Mouse (Mus musculus) limb, embryonic 14.5 days (tissue): ENCODE measurements around the gene Uso1. TPM values are rescaled to one million over a fixed set of nuclear protein-coding genes. Genes with fewer than 3 reads are reported as not detected.
A peak's percentile ranks its signal among the peaks of the same experiment; 100 is the strongest.

Experiments used
- ATAC-seq: fragments of 200-750 bp; cut with Nextera tagmentation; 2 replicates; pipeline ENCODE4 v1.8.0; 2017; ENCODE audit warnings: low read depth, moderate number of reproducible peaks, moderate TSS enrichment; ENCODE audit not compliant: low FRiP score
- DNase-seq: peaks from one replicate; pipeline ENCODE4 v3.0.0-alpha.2; 2015; ENCODE audit warnings: low spot score
- H3K27ac ChIP-seq: fragments of 300-500 bp; sonication (generic); replicated peaks from 2 replicates; pipeline ENCODE4 v1.5.1; 2014; ENCODE audit warnings: low read depth, mild to moderate bottlenecking, low read length, moderate library complexity, mixed read lengths
- H3K27me3 ChIP-seq: fragments of 300-500 bp; sonication (generic); 2 replicates; pipeline ENCODE4 v1.6.1; 2014; ENCODE audit warnings: low read length, mixed read lengths; ENCODE audit not compliant: control insufficient read depth, insufficient read depth
- H3K36me3 ChIP-seq: fragments of 300-500 bp; sonication (generic); 2 replicates; pipeline ENCODE4 v1.6.1; 2014; ENCODE audit warnings: mild to moderate bottlenecking, low read length, moderate library complexity, mixed read lengths; ENCODE audit not compliant: control insufficient read depth, insufficient read depth
- H3K4me1 ChIP-seq: fragments of 300-500 bp; sonication (generic); 2 replicates; pipeline ENCODE4 v1.6.1; 2014; ENCODE audit warnings: antibody characterized with exemption, low read length, mixed read lengths; ENCODE audit not compliant: control insufficient read depth, insufficient read depth
- H3K4me2 ChIP-seq: fragments of 300-500 bp; sonication (generic); replicated peaks from 2 replicates; pipeline ENCODE4 v1.6.1; 2014; ENCODE audit warnings: low read depth, mild to moderate bottlenecking, low read length, moderate library complexity; ENCODE audit not compliant: severe bottlenecking
- H3K4me3 ChIP-seq: fragments of 300-500 bp; sonication (generic); replicated peaks from 2 replicates; pipeline ENCODE4 v1.5.1; 2014; ENCODE audit warnings: low read length
- H3K9ac ChIP-seq: fragments of 300-500 bp; sonication (generic); 2 replicates; pipeline ENCODE4 v1.6.1; 2014; ENCODE audit warnings: mild to moderate bottlenecking, low read depth, low read length, moderate library complexity; ENCODE audit not compliant: severe bottlenecking
- H3K9me3 ChIP-seq: fragments of 300-500 bp; sonication (generic); 2 replicates; pipeline ENCODE4 v1.6.1; 2016; ENCODE audit warnings: low read length; ENCODE audit not compliant: control insufficient read depth
- POLR2A ChIP-seq: fragments of 200-500 bp; IDR thresholded peaks from 2 replicates; pipeline ENCODE4 v1.8.0; 2012; ENCODE audit warnings: inconsistent platforms, mild to moderate bottlenecking, moderate library complexity, borderline replicate concordance; ENCODE audit not compliant: insufficient read depth, insufficient read length; ENCODE audit errors: extremely low read depth
- WGBS: fragments of 180-500 bp; shearing (Covaris S2); extraction: QIAGEN DNeasy Blood & Tissue Kit; methylation state at CpG from one replicate; pipeline ENCODE4 v1.1.7; 2014; 5-methylcytosine and 5-hydroxymethylcytosine counted together
- polyA plus RNA-seq, 2 experiments: library from polyadenylated mRNA; depleted of rRNA in 1 of 2; stranded (reverse) in 1 of 2; unstranded in 1 of 2; fragments of >200 nt; fragmentation: Nextera tagmentation in 1 of 2; extraction: Ambion mirVana in 1 of 2; gene quantifications; 2 replicates each; pipeline versions ENCODE4 v1.2.1 to v1.2.3; 2012 to 2014

Uso1 gene
- polyA plus RNA-seq, 2 experiments: 43.0 to 54.6 TPM

- Histone ChIP-seq H3K9me3 (no peaks in the 10 kb centered on the region), H3K4me3 (peak overlapping the region; percentile 92), H3K36me3 (no peaks in the 10 kb centered on the region), H3K27me3 (no peaks in the 10 kb centered on the region), H3K27ac (no peak overlapping the region), H3K9ac (peak overlapping the region; percentile 94), H3K4me1 (peaks cover 15% of the 10 kb centered on the region), H3K4me2 (peak overlapping the region; percentile 59)
- DNase-seq (no peak), ATAC-seq (no peak)
- TF ChIP-seq POLR2A: no peak
- 20% methylated on average over 1 of the region's 1 CpGs for WGBS
Measured at GRCm38 (mm10) chr5:92139191-92139590, 1.5 kb downstream of the Uso1 start.

DNA sequence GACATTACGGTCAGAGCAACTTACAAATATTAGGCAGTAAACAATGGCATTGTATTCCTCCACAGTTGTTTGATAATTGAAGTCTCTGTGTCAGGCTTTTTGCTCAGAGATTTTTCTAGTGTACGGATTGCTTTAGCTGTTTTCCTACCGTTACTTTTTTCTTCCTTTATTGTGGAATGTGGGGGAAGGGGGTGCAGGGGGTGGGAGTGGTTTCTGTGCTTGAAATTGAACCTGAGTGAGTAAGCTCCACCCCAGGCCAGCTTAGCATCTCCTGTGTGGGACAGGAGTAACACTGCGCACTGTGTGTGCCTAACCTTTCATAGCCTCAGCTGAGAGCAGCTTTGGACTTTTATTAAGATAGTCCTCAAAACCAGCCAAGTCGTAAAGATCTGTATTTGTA is 4.0 kb downstream of the Uso1 start:
- H3K4me2 ChIP-seq: no peak overlapping the region
- DNase-seq: no peak
- 48% methylated on average over 5 of the region's 5 CpGs for WGBS
- no peaks in the 10 kb centered on the region for H3K27me3 ChIP-seq
- no peak overlapping the region for H3K4me3 ChIP-seq
- H3K36me3 ChIP-seq: no peaks in the 10 kb centered on the region
- ATAC-seq: no peak
- no peak overlapping the region for H3K9ac ChIP-seq
- H3K27ac ChIP-seq: no peak overlapping the region
- peaks cover 11% of the 10 kb centered on the region for H3K4me1 ChIP-seq
- no peak for TF ChIP-seq POLR2A
- no peaks in the 10 kb centered on the region for H3K9me3 ChIP-seq

DNA sequence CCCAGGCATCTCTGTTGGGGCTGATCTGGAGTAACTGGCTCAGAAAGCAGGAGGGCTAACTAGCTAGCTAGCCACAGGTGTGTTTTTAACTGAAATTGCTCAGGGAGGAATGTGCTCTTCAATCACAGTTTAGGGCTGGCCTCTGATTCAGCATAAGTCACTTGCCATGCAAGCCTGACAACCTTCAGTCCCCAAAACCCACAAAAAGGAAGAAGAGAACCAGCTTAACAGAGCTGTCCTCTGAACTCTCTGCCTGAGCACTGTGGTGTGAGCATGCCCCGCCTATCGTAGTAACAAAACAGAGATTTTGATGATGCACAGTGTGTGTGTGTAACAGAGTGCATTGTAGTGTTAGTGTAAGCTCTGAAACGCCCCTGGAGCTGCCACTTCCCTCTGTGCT is 4.7 kb downstream of the Uso1 start:
- WGBS: 72% methylated on average over 3 of the region's 3 CpGs
- Histone ChIP-seq H3K27ac (no peak overlapping the region), H3K4me2 (no peak overlapping the region), H3K9ac (no peak overlapping the region), H3K36me3 (no peaks in the 10 kb centered on the region), H3K9me3 (no peaks in the 10 kb centered on the region), H3K27me3 (no peaks in the 10 kb centered on the region), H3K4me1 (peaks cover 9% of the 10 kb centered on the region), H3K4me3 (no peak overlapping the region)
- ATAC-seq: no peak
- no peak for TF ChIP-seq POLR2A
- DNase-seq: no peak

GRCm38 (mm10) chr5:92143665-92144064 is 5.9 kb downstream of the Uso1 start:
- 0 out of 2 replicates have a peak, but pooled peaks cover 3% of the 10 kb centered on the region for H3K36me3 ChIP-seq
- H3K9me3 ChIP-seq: no peaks in the 10 kb centered on the region
- peaks cover 9% of the 10 kb centered on the region for H3K4me1 ChIP-seq
- no peak overlapping the region for H3K9ac ChIP-seq
- ATAC-seq (no peak), DNase-seq (no peak)
- H3K27ac ChIP-seq: no peak overlapping the region
- no peak for TF ChIP-seq POLR2A
- H3K27me3 ChIP-seq: no peaks in the 10 kb centered on the region
- 92% methylated on average over 6 of the region's 6 CpGs for WGBS
- no peak overlapping the region for H3K4me2 ChIP-seq
- H3K4me3 ChIP-seq: no peak overlapping the region

DNA sequence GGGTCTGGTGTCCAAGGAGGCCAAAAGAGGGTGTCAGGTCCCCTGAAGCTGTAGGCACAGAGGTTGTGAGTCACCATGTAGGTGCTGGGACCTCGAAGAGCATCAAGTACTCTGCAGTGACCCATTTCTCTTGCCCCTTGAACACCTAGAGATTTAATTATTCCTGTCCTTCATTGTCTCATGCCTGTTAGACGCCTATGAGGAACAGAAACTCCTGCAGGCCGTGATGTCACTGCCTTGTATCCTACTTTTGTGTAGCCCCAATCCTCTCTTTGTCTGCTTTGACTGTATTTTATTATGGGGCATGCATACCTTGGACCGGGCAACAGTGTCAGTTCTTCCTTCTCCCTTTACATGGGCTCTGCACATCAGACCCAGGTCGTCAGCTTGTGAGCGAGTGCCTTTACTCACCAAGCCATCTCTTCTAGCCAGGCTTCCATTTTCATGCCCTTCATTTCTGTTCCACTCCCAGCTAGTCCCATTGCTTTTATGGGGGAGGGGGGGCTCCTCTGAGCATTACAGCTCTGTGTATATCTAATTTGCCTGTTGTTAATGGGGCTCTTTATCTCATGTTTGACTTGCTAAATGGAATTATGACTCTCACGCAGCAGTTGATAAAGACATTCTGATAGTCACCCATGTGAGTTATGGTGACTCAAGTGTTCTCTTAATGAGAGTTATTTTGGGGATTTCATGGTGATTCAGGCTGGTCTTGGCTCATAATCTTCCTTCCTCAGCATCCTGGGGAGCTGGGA is 7.4 kb downstream of the Uso1 start:
- no peak for TF ChIP-seq POLR2A
- Histone ChIP-seq H3K27ac (no peak overlapping the region), H3K4me2 (no peak overlapping the region), H3K4me3 (no peak overlapping the region), H3K27me3 (no peaks in the 10 kb centered on the region), H3K4me1 (no peaks in the 10 kb centered on the region), H3K36me3 (0 out of 2 replicates have a peak, but pooled peaks cover 3% of the 10 kb centered on the region), H3K9me3 (no peaks in the 10 kb centered on the region), H3K9ac (no peak overlapping the region)
- no peak for ATAC-seq
- WGBS: 95% methylated on average over 7 of the region's 7 CpGs
- no peak for DNase-seq
